Mouse (Mus musculus) thymus, postnatal 36 days (tissue): ENCODE measurements at regions not wholly inside any gene's neighbourhood (a gene's known extent, or its start where the extent isn't known, plus 50 kb on each side); places are given as distances from the start of the nearest gene placed in this dataset.
A peak's percentile ranks its signal among the peaks of the same experiment; 100 is the strongest.

Experiments
- DNase-seq, 2 experiments: peaks; one replicate each; pipeline ENCODE4 v3.0.0; 2022; ENCODE audit warnings: mixed read lengths in 2 of 2

- DNase-seq: no peak
Measured at GRCm38 (mm10) chr2:79136619-79137458, 118.4 kb upstream of the Itga4 start.

- DNase-seq: peak in 1 of 2 experiments; percentile 8
Measured at GRCm38 (mm10) chr2:79137694-79138171, 117.5 kb upstream of the Itga4 start.

- DNase-seq: no peak
Measured at GRCm38 (mm10) chr2:79138368-79139109, 116.7 kb upstream of the Itga4 start.

GRCm38 (mm10) chr2:79141961-79142360, 113.3 kb upstream of the Itga4 start:
- no peak for DNase-seq

- DNase-seq: no peak
Measured at GRCm38 (mm10) chr2:79143196-79143595, 112.0 kb upstream of the Itga4 start.

GRCm38 (mm10) chr2:79145897-79146296, 109.3 kb upstream of the Itga4 start:
- DNase-seq: no peak

GRCm38 (mm10) chr2:79146563-79146962, 108.7 kb upstream of the Itga4 start:
- no peak for DNase-seq

GRCm38 (mm10) chr2:79149012-79149698, 106.1 kb upstream of the Itga4 start:
- no peak for DNase-seq

GRCm38 (mm10) chr2:79151610-79152009, 103.6 kb upstream of the Itga4 start:
- no peak for DNase-seq

GRCm38 (mm10) chr2:79152031-79152694, 103.1 kb upstream of the Itga4 start:
- no peak for DNase-seq

- DNase-seq: no peak
Measured at GRCm38 (mm10) chr2:79152695-79153057, 102.5 kb upstream of the Itga4 start.

- no peak for DNase-seq
Measured at GRCm38 (mm10) chr2:79153070-79153469, 102.2 kb upstream of the Itga4 start.

- no peak for DNase-seq
Measured at GRCm38 (mm10) chr2:79158450-79159055, 96.7 kb upstream of the Itga4 start.

GRCm38 (mm10) chr2:79159336-79159735, 95.9 kb upstream of the Itga4 start:
- no peak for DNase-seq

- no peak for DNase-seq
Measured at GRCm38 (mm10) chr2:79172967-79173919, 82.0 kb upstream of the Itga4 start.

GRCm38 (mm10) chr2:79174282-79174681, 80.9 kb upstream of the Itga4 start:
- no peak for DNase-seq

- peak in 1 of 2 experiments; percentile 18 for DNase-seq
Measured at GRCm38 (mm10) chr2:79180782-79181181, 74.4 kb upstream of the Itga4 start.

GRCm38 (mm10) chr2:79183034-79183630, 72.1 kb upstream of the Itga4 start:
- DNase-seq: no peak

GRCm38 (mm10) chr2:79185234-79186101, 69.8 kb upstream of the Itga4 start:
- DNase-seq: no peak

- peak; percentile 25 to 38 for DNase-seq
Measured at GRCm38 (mm10) chr2:79186878-79187277, 68.3 kb upstream of the Itga4 start.
